Mouse (Mus musculus) intestine, postnatal 0 days (tissue): Measurements from ENCODE around the gene Tbc1d16. TPM values are rescaled to one million over a fixed set of nuclear protein-coding genes. Genes with fewer than 3 reads are reported as not detected.
"Not testable (repeated sequence)": the region's sequence is repeated elsewhere in the genome, so short reads cannot be mapped to it uniquely, and the experiment has no call there.

Source experiments
- ATAC-seq: fragments of 200-750 bp; cut with Nextera tagmentation; 2 replicates; pipeline ENCODE4 v1.8.0; 2017; ENCODE audit warnings: mild to moderate bottlenecking, moderate TSS enrichment, moderate library complexity
- H3K27ac ChIP-seq: fragments of 300-500 bp; sonication (generic); 2 replicates; pipeline ENCODE4 v1.5.1; 2014; ENCODE audit warnings: mild to moderate bottlenecking, low read depth, low read length, moderate library complexity
- H3K27me3 ChIP-seq: fragments of 300-500 bp; sonication (generic); replicated peaks from 2 replicates; pipeline ENCODE4 v1.6.1; 2014; ENCODE audit warnings: low read length, mixed read lengths; ENCODE audit not compliant: control insufficient read depth, insufficient read depth
- H3K36me3 ChIP-seq: fragments of 300-500 bp; sonication (generic); 2 replicates; pipeline ENCODE4 v1.6.1; 2014; ENCODE audit warnings: mild to moderate bottlenecking, moderate library complexity; ENCODE audit not compliant: control insufficient read depth, insufficient read depth
- H3K4me1 ChIP-seq: fragments of 300-500 bp; sonication (generic); replicated peaks from 2 replicates; pipeline ENCODE4 v1.6.1; 2014; ENCODE audit warnings: antibody characterized with exemption, low read length, mixed read lengths; ENCODE audit not compliant: control insufficient read depth, insufficient read depth
- H3K4me2 ChIP-seq: fragments of 300-500 bp; sonication (generic); replicated peaks from 2 replicates; pipeline ENCODE4 v1.6.1; 2014; ENCODE audit warnings: low read depth, mild to moderate bottlenecking, moderate library complexity
- H3K4me3 ChIP-seq: fragments of 300-500 bp; sonication (generic); 2 replicates; pipeline ENCODE4 v1.5.1; 2014; ENCODE audit warnings: low read depth, low read length
- H3K9ac ChIP-seq: fragments of 300-500 bp; sonication (generic); 2 replicates; pipeline ENCODE4 v1.6.1; 2014; ENCODE audit warnings: mild to moderate bottlenecking, low read depth, low read length
- H3K9me3 ChIP-seq: fragments of 300-500 bp; sonication (generic); 2 replicates; pipeline ENCODE4 v1.6.1; 2016; ENCODE audit warnings: mixed run types; ENCODE audit not compliant: control insufficient read depth
- CTCF ChIP-seq: sonication (generic); IDR thresholded peaks from 2 replicates; pipeline ENCODE4 v1.5.1; 2016; ENCODE audit warnings: low read depth, mild to moderate bottlenecking, control low read depth, antibody characterized with exemption, moderate library complexity
- WGBS: fragments of 180-500 bp; shearing (Covaris S2); extraction: QIAGEN DNeasy Blood & Tissue Kit; methylation state at CpG from one replicate; pipeline ENCODE4 v1.1.7; 2014; 5-methylcytosine and 5-hydroxymethylcytosine counted together
- microRNA-seq: library from miRNA; unstranded; fragments of <30 nt; microRNA quantifications from one replicate; pipeline ENCODE4, GENCODE M21; 2016
- polyA plus RNA-seq: library from polyadenylated mRNA; unstranded; fragments of >200 nt; fragmentation: Nextera tagmentation; extraction: Ambion mirVana; gene quantifications from 2 replicates; pipeline ENCODE4 v1.2.1, GENCODE M21; 2015

Gene Tbc1d16
- polyA plus RNA-seq, 1 experiment from 2014 or later, result 3.8 TPM

- Histone ChIP-seq H3K4me2 (no peak overlapping the region), H3K9me3 (no peaks in the 10 kb centered on the region), H3K27me3 (no peaks in the 10 kb centered on the region), H3K9ac (no peak overlapping the region), H3K4me3 (no peak overlapping the region), H3K27ac (no peak overlapping the region), H3K36me3 (no peaks in the 10 kb centered on the region), H3K4me1 (peaks cover 9% of the 10 kb centered on the region; the same call in 1 of the 2 replicates)
- TF ChIP-seq CTCF, result no peak
- ATAC-seq, result no peak
- 77% methylated on average over 3 of the region's 3 CpGs for WGBS
These were observed 124.3 kb downstream of the Tbc1d16 start for GRCm38 (mm10) chr11:119103991-119104390.

- H3K27ac ChIP-seq, H3K9me3 ChIP-seq, H3K9ac ChIP-seq, H3K36me3 ChIP-seq, H3K4me3 ChIP-seq, ATAC-seq, H3K27me3 ChIP-seq, H3K4me2 ChIP-seq, H3K4me1 ChIP-seq: not testable (repeated sequence)
- WGBS, result 55% methylated on average over 4 of the region's 4 CpGs
These were observed 127.9 kb downstream of the Tbc1d16 start for GRCm38 (mm10) chr11:119100355-119100754.

- no peak for TF ChIP-seq CTCF
- Histone ChIP-seq H3K36me3 (no peaks in the 10 kb centered on the region), H3K9ac (no peak overlapping the region), H3K27ac (no peak overlapping the region), H3K4me2 (no peak overlapping the region), H3K27me3 (no peaks in the 10 kb centered on the region), H3K4me1 (no peaks in the 10 kb centered on the region), H3K9me3 (no peaks in the 10 kb centered on the region), H3K4me3 (no peak overlapping the region)
- no peak for ATAC-seq
- WGBS, result 77% methylated on average over 4 of the region's 4 CpGs
These were observed 130.1 kb downstream of the Tbc1d16 start for GRCm38 (mm10) chr11:119098202-119098601.

- no peak for TF ChIP-seq CTCF
- no peak overlapping the region for H3K4me3 ChIP-seq
- no peak overlapping the region for H3K9ac ChIP-seq
- no peaks in the 10 kb centered on the region for H3K36me3 ChIP-seq
- ATAC-seq, result no peak
- H3K4me1 ChIP-seq, result no peaks in the 10 kb centered on the region
- H3K4me2 ChIP-seq, result no peak overlapping the region
- H3K9me3 ChIP-seq, result no peaks in the 10 kb centered on the region
- no peak overlapping the region for H3K27ac ChIP-seq
- H3K27me3 ChIP-seq, result no peaks in the 10 kb centered on the region
- 30% methylated on average over 3 of the region's 3 CpGs for WGBS
These were observed 132.9 kb downstream of the Tbc1d16 start for GRCm38 (mm10) chr11:119095441-119095840.

GRCm38 (mm10) chr11:119093322-119093721 is 135.0 kb downstream of the Tbc1d16 start:
- peaks cover 18% of the 10 kb centered on the region; the same call in 1 of the 2 replicates for H3K4me1 ChIP-seq
- H3K27me3 ChIP-seq, result peaks cover 18% of the 10 kb centered on the region
- no peak for ATAC-seq
- H3K4me3 ChIP-seq, result no peak overlapping the region
- no peak for TF ChIP-seq CTCF
- H3K9me3 ChIP-seq, result no peaks in the 10 kb centered on the region
- H3K4me2 ChIP-seq, result no peak overlapping the region
- H3K9ac ChIP-seq, result no peak overlapping the region
- no peak overlapping the region for H3K27ac ChIP-seq
- H3K36me3 ChIP-seq, result no peaks in the 10 kb centered on the region
- 62% methylated on average over 1 of the region's 1 CpGs for whole genome bisulfite sequencing

Small RNA genes lying within 50 kb of the gene (microRNA-seq; reads per million reads assigned to microRNA genes)
- gene Mir6934, result not detected

Other genes with a start within 250 kb of the Tbc1d16 start
- 30.9 and 32.3 TPM in 2 replicates for gene Enpp7, start 240.3 kb downstream of the Tbc1d16 start, polyA plus RNA-seq
- gene Cbx2, start 205.5 kb downstream of the Tbc1d16 start, polyA plus RNA-seq, result 4.9 TPM in 2 replicates
- gene Cbx8, start 187.5 kb downstream of the Tbc1d16 start, polyA plus RNA-seq, result 6.4 and 6.6 TPM in 2 replicates
- gene Cbx4, start 142.3 kb downstream of the Tbc1d16 start, polyA plus RNA-seq, result 6.5 and 7.6 TPM in 2 replicates
- 1.5 and 1.8 TPM in 2 replicates for gene Ccdc40, start 73 bp upstream of the Tbc1d16 start, polyA plus RNA-seq
- gene Gaa, start 39.4 kb upstream of the Tbc1d16 start, polyA plus RNA-seq, result 71.6 and 79.0 TPM in 2 replicates
- gene Eif4a3, start 71.6 kb upstream of the Tbc1d16 start, polyA plus RNA-seq, result 162 and 174 TPM in 2 replicates
- 9.9 and 11.4 TPM in 2 replicates for gene Card14, start 79.3 kb upstream of the Tbc1d16 start, polyA plus RNA-seq
- 7.7 and 8.3 TPM in 2 replicates for gene Sgsh, start 127.0 kb upstream of the Tbc1d16 start, polyA plus RNA-seq
- 6.7 and 7.7 TPM in 2 replicates for gene Slc26a11, start 127.1 kb upstream of the Tbc1d16 start, polyA plus RNA-seq
- 23.1 and 23.2 TPM in 2 replicates for gene Rnf213, start 164.6 kb upstream of the Tbc1d16 start, polyA plus RNA-seq